Mouse (Mus musculus) ES-E14 (cell line): ENCODE data around the gene Pidd1.

Experiments used
- CHD2 ChIP-seq: IDR thresholded peaks from 2 replicates; pipeline ENCODE4 v1.6.1; 2014; ENCODE audit warnings: mild to moderate bottlenecking, low read depth, low read length, inconsistent platforms
- HCFC1 ChIP-seq: IDR thresholded peaks from 2 replicates; pipeline ENCODE4 v1.6.1; 2012; ENCODE audit warnings: low read length, inconsistent platforms, borderline replicate concordance; ENCODE audit not compliant: insufficient read depth
- MAFK ChIP-seq: IDR thresholded peaks from 2 replicates; pipeline ENCODE4 v1.6.1; 2014; ENCODE audit warnings: mild to moderate bottlenecking, low read depth, low read length, inconsistent platforms; ENCODE audit not compliant: insufficient read depth
- ZC3H11A ChIP-seq: IDR thresholded peaks from 2 replicates; pipeline ENCODE4 v1.6.1; 2012; ENCODE audit warnings: low read depth, mild to moderate bottlenecking, inconsistent platforms, low read length, borderline replicate concordance

DNA sequence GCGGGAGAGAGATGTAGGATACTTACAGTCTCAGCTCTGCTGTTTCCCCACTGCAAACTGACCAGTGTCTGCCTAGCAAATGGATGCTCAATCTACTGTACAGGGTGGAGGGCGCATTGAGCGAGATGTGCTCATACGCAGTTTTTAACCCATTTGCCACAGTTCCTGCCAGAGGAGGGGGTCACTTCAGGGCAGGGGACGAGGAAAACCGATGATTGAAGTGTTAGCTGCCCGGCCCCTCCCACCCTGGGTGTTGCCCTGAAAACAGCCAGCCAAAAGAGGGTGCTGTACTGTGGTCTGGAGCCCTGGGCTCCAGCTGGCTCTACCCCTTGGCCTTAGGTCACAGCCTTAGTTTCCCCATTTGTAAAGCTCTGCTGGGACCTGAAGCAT, 33.2 kb upstream of the Pidd1 start:
- TF ChIP-seq ZC3H11A: no peak
- no peak for TF ChIP-seq CHD2
- no peak for TF ChIP-seq MAFK
- no peak for TF ChIP-seq HCFC1
